Mouse (Mus musculus): ENCODE measurements around the gene Abt1.

DNA sequence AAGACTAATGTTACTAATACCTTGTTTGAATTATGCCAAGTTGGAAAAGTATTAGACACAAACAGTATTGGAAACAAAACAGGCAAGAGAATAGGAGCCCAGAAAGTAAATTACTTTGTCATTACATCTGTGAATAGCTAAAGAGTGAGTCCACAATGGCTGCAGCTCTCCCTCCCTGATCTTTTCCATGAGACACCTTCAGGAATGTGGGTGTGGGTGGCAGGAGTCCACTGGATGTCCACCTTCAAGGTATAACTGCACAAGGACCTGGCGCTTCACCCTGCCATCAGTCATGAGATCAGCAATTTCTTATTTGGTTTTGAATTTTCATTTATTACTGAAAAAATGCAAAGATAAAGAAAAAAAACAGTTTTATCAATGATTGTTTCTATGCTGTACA, 42.6 kb upstream of the Abt1 start:
- TF ChIP-seq EP300 (IDR thresholded peaks at IDR 0.05; ENCODE audit: insufficient read depth, low read depth, low read length) (no peak), POLR2A (IDR thresholded peaks at IDR 0.05; ENCODE audit: insufficient read depth, low read length) (no peak), CTCF (IDR thresholded peaks at IDR 0.05; ENCODE audit: low read depth, low read length) (no peak)

Measured in ES-Bruce4 (cell line).